In genomic region chr7:35740489-35741230, GRCm38 (mm10) we compare ENCODE assay signal across 9 mouse cellular contexts. TPM values are rescaled to one million over a fixed set of nuclear protein-coding genes. Genes with fewer than 3 reads are reported as not detected.
A peak's percentile ranks its signal among the peaks of the same experiment; 100 is the strongest.
DNase-seq lines count a peak whose midpoint lies in the region; ATAC-seq and TF ChIP-seq lines count a peak whose summit lies in the region.
"Had no signal": no experiment of that assay in that cellular context is flagged by ENCODE, and none has a peak within 500 bp of the region (broad histone marks: within the 10 kb centered on the region; RNA-seq: fewer than 3 reads in every experiment).

No protein-coding gene starts in this region.

- H3K36me3 ChIP-seq in E14TG2a.4 (ENCODE audit: insufficient read depth, low read length): peaks cover 44% of the 10 kb centered on the region
- H3K36me3 ChIP-seq in limb, embryonic 10.5 days: peaks cover 99% of the 10 kb centered on the region

- DNase-seq in layer of hippocampus, adult 9-11 months: peak; percentile 37
- no peak for DNase-seq in layer of hippocampus, postnatal 36 days
- peak; percentile 77 for DNase-seq in ZHBTc4 (ENCODE audit: low read depth, low spot score)
- peak; percentile 56 for DNase-seq in limb, embryonic 10.5 days (ENCODE audit: low spot score)
- DNase-seq in right cerebral cortex, postnatal 4 days: peak; percentile 71

- no peak overlapping the region for H3K27ac ChIP-seq in limb, embryonic 10.5 days
- H3K27ac ChIP-seq: limb, embryonic 15.5 days had no signal

- H3K9me3 ChIP-seq in E14TG2a.4 (ENCODE audit: low read length): no peaks in the 10 kb centered on the region
- no peaks in the 10 kb centered on the region for H3K9me3 ChIP-seq in limb, embryonic 10.5 days (replicated peaks)
- H3K9me3 ChIP-seq: limb, embryonic 15.5 days had no signal

- H3K27me3 ChIP-seq in E14TG2a.4 (ENCODE audit: insufficient read depth, low read length): no peaks in the 10 kb centered on the region
- no peaks in the 10 kb centered on the region for H3K27me3 ChIP-seq in limb, embryonic 10.5 days (ENCODE audit: low read depth, poor library complexity, severe bottlenecking)
- H3K27me3 ChIP-seq: limb, embryonic 15.5 days had no signal

- peaks cover 3% of the 10 kb centered on the region; the same call in 1 of the 2 replicates for H3K4me1 ChIP-seq in E14TG2a.4 (replicated peaks; ENCODE audit: low read depth, low read length)
- H3K4me1 ChIP-seq in limb, embryonic 10.5 days: peaks cover 7% of the 10 kb centered on the region
- H3K4me1 ChIP-seq: limb, embryonic 15.5 days had no signal

- WGBS in limb, embryonic 10.5 days: 92% methylated on average over 5 of the region's 5 CpGs

- 0 out of 2 replicates have a peak, but pooled peaks have one; percentile 57 for ATAC-seq in erythroid progenitor cell, adult 5-6 weeks (replicated peaks; ENCODE audit: low FRiP score, poor library complexity, severe bottlenecking)
- no peak for ATAC-seq in activated CD4-positive, CD25-positive, alpha-beta regulatory T cell, adult 4 months

- no peak overlapping the region for H3K4me3 ChIP-seq in E14TG2a.4 (replicated peaks; ENCODE audit: low read length)
- H3K4me3 ChIP-seq in limb, embryonic 10.5 days: no peak overlapping the region
- H3K4me3 ChIP-seq: limb, embryonic 15.5 days had no signal

- TF ChIP-seq CTCF in E14TG2a.4 (conservative IDR thresholded peaks at IDR 0.05; ENCODE audit: low read length): peak; percentile 93

RNA-seq across cellular contexts. Expression of gene Dpy19l3, which starts 13.6 kb away (rescaled TPM):
- 100 to 1,000 TPM in 1 of 2 experiments, 10 to 100 TPM in 1; 93.5 to 103 TPM for total RNA-seq in layer of hippocampus, postnatal 36 days (2021)
- 4.2 and 5.0 TPM in 2 replicates for total RNA-seq in erythroid progenitor cell, adult 5-6 weeks (2015; ENCODE audit: low replicate concordance)
- 1.0 and 12.7 TPM in 2 replicates for total RNA-seq in erythroid progenitor cell, adult 5-6 weeks (2017; ENCODE audit: low replicate concordance)
- polyA plus RNA-seq in limb, embryonic 10.5 days (2016; fragmentation: Nextera tagmentation; extraction: Ambion mirVana): 30.3 and 33.9 TPM in 2 replicates
- 10 to 100 TPM; 28.4 to 37.8 TPM for polyA plus RNA-seq in activated CD4-positive, CD25-positive, alpha-beta regulatory T cell, adult 4 months (2017; shearing (Covaris generic))

Comparison
In these comparisons a context has a peak if more than half of its experiments do, and no peak if none do; other contexts are left out.
1. DNase-seq: peak in layer of hippocampus, adult 9-11 months (single experiment), ZHBTc4 (single experiment), limb, embryonic 10.5 days (single experiment) and right cerebral cortex, postnatal 4 days (single experiment); none in layer of hippocampus, postnatal 36 days (0 of 2).
2. RNA of gene Dpy19l3, which starts 13.6 kb away (total RNA-seq): 93.5 to 103 TPM in layer of hippocampus, postnatal 36 days; 1.0 to 12.7 TPM in erythroid progenitor cell, adult 5-6 weeks; every median in the first group is over 4 times any median in the second.